Mouse (Mus musculus): ENCODE measurements at regions not wholly inside any gene's neighbourhood (a gene's known extent, or its start where the extent isn't known, plus 50 kb on each side); places are given as distances from the start of the nearest gene placed in this dataset.

GRCm38 (mm10) chr9:34143131-34143795, 342.4 kb upstream of the Kirrel3 start:
- DNase-seq (ENCODE audit: inconsistent age in 2 of 2, low spot score in 1 of 2) = no peak

GRCm38 (mm10) chr9:34155240-34156019, 330.3 kb upstream of the Kirrel3 start:
- DNase-seq (ENCODE audit: inconsistent age in 2 of 2, low spot score in 1 of 2) = no peak

- DNase-seq (ENCODE audit: inconsistent age in 2 of 2, low spot score in 1 of 2) = no peak
Observed at GRCm38 (mm10) chr9:34156581-34156980, 329.1 kb upstream of the Kirrel3 start.

DNA sequence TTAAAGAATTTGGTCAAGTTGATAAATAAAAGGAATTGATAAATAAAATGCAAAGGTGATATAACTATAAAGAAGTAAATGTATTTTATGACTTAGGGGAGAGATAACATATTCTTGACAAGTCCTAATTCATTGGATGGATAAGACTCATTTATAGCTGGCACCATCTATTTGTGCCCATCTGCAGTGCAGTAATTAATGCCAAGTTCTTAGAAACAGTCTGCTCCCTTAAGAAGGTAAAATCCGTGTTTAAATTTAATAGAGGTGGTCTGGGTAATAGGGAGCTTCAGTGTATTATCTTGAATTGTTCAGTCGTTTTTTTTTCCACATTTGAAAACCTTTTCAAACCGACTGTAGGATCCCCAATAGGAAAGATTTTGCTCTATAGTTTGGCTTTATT, 324.6 kb upstream of the Kirrel3 start:
- DNase-seq (ENCODE audit: inconsistent age in 2 of 2, low spot score in 1 of 2) = no peak

DNA sequence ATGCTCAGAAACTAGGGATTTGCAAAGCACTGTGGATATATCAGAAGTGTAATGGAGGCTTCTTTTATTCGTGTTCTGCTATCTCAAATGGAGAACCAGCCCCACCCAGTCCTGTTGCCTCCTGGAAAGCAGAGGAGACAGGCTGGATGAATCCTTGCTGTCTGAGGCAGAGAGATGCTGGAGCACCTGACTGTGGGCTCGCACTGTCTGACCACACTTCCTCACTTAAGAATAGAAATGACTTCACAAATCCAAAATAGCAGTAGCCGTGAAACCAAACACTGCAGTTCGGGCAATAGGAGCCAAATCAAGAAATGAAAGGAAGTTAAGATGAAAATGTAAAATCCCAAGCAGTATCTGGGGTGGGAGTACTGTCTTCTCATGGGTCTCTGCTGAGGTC, 299.4 kb upstream of the Kirrel3 start:
- no peak for DNase-seq (ENCODE audit: inconsistent age in 2 of 2, low spot score in 1 of 2)

DNA sequence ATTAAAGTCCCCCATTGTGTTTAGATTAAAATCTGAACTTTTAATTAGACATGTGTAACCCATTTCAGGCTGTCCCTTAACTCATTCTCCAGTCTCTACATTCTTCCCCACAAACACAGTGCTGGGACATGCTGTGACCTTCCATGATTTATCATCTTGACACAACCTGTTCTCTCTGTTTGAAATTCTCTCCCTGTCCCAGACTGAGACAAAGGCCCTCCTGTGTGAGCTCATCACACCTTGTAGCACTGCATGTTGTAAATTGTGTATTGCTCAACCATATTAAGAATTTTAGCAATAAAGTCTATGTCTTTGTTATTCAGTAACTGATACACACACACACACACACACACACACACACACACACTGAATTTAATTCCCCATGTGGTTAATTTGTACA, 293.2 kb upstream of the Kirrel3 start:
- DNase-seq (ENCODE audit: inconsistent age in 2 of 2, low spot score in 1 of 2) = peak in 1 of 2 experiments; percentile 22

GRCm38 (mm10) chr9:34202122-34202941, 283.4 kb upstream of the Kirrel3 start:
- DNase-seq (ENCODE audit: inconsistent age in 2 of 2, low spot score in 1 of 2) = peak; percentile 20 to 46

DNA sequence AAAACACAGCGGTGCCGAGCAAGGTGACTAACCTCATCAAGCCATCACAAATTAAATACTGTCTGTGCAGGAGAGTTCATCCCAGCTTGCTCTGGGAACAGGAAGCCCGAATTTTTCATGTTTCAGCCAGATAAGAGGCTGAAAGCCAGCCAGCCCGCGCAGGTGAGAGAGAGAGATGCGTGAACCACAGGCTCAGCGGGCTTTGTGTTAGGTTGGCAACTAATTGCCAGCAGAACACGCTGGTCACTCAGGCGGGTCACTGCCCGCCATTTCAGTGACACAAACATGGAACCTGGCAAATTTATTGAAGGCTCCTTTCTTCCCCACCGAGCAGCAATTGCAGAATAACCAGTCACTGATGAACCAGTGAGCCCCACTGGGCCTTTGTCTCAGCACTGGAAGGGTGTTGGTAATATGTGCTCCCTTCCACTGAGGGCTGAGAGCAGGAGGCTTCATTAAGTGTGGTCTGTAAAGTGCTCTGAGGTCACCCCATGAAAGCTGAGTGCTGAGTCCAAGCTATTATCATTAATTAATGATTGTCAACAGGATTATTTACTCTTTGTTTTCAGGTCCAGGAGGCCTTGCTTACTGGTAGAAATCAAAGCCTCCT, 282.6 kb upstream of the Kirrel3 start:
- no peak for DNase-seq (ENCODE audit: inconsistent age in 2 of 2, low spot score in 1 of 2)

GRCm38 (mm10) chr9:34203624-34204365, 281.9 kb upstream of the Kirrel3 start:
- DNase-seq (ENCODE audit: inconsistent age in 2 of 2, low spot score in 1 of 2) = no peak

DNA sequence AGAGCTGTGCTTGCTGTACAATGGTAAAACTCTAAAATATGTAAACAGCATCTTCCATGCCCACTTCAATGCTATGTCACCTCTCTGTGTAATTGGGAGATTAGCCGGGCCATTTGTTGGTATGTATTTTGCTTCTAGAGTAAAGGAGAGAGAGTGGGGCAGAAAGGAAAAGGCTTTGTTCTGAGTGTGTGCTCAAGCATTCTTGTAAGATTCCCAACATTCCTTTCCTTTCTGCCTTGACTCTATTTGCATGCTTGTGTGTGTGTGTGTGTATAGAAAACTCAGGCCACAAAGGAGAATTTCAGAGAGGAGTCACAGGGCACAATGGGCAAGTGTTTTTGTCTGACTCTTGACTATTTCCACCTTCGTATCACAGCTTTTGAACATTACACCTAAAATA, 281.2 kb upstream of the Kirrel3 start:
- DNase-seq (ENCODE audit: inconsistent age in 2 of 2, low spot score in 1 of 2) = no peak

- peak; percentile 14 to 73 for DNase-seq (ENCODE audit: inconsistent age in 2 of 2, low spot score in 1 of 2)
Observed at GRCm38 (mm10) chr9:34231561-34231960, 254.1 kb upstream of the Kirrel3 start.

DNA sequence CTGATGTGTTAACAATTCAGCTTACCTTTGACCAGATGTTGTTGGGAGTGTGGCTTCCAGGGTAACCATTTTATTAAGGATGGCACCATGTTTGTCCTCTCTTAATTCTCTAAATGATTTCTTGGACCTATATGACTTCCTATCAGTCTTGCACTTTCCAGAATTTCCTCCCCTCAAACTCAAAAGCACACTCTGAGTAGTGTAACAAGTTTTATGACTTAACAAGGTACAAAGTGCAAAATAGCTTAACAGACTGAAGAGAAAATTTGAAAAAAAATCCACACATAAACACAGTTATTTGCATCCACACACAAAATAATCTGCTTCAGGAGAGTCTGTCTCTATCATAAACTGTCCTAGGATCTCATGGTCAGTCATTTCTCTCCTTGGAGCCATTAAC, 251.0 kb upstream of the Kirrel3 start:
- no peak for DNase-seq (ENCODE audit: inconsistent age in 2 of 2, low spot score in 1 of 2)

DNA sequence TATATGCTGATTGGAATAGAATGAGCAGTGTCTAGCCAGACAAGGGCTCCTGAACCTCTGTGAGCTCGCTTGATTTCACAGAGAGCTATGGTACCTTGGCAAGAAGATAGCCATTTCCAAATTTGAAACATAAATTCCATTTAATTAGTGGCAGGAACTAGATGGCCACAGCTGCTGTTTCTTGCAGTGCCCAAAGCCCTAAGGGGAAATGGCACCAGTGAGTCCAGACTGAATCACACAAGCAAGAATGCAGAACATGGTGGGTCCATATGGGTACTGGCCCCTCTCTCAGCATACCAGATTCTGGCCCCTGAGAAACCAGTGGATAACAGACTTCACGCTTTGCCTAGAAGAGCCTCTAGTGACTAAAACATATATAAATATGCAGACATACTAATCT, 246.2 kb upstream of the Kirrel3 start:
- DNase-seq (ENCODE audit: inconsistent age in 2 of 2, low spot score in 1 of 2) = no peak

- DNase-seq (ENCODE audit: inconsistent age in 2 of 2, low spot score in 1 of 2) = no peak
Observed at GRCm38 (mm10) chr9:34243674-34244073, 242.0 kb upstream of the Kirrel3 start.

DNA sequence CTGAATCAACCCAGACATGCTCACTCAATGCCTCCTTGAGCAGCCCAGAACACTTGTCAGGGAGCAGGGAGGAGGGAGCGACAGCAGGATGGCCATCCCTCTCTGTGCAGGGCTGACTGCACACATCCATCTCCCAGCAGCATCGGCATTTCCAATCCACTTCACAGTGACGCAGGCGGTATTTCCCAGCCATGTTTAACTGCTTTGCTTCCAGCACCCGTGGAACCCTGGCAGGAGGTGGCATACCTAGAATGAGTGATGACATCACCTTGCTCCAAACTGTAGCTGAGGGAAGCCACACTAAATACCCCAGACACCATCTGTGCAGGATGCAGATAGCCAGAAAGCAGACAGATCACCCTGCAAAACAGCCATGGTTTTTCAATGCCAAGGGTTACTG, 241.1 kb upstream of the Kirrel3 start:
- no peak for DNase-seq (ENCODE audit: inconsistent age in 2 of 2, low spot score in 1 of 2)

- no peak for DNase-seq (ENCODE audit: inconsistent age in 2 of 2, low spot score in 1 of 2)
Observed at GRCm38 (mm10) chr9:34252796-34253195, 232.9 kb upstream of the Kirrel3 start.

GRCm38 (mm10) chr9:34258492-34258891, 227.2 kb upstream of the Kirrel3 start:
- no peak for DNase-seq (ENCODE audit: inconsistent age in 2 of 2, low spot score in 1 of 2)

GRCm38 (mm10) chr9:34278068-34278467, 207.6 kb upstream of the Kirrel3 start:
- DNase-seq (ENCODE audit: inconsistent age in 2 of 2, low spot score in 1 of 2) = peak in 1 of 2 experiments; percentile 24

DNA sequence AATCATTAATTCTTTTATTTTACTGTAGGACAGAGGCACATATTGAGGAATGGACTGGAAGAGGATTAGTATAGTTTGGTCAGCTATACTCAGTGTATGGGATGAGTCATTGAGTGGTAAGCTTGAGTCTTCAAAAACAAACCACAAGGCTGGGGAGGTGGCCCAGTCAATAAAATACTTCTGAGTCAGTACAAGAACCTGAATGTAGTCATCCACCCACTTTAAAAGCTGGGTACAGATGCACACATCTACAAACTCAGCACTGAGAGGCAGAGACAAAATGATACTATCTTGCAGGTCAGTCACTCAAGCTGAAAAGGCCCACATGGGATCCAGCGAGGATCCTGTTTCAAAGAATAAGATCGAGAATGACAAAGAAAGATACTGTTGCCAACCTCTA, 206.3 kb upstream of the Kirrel3 start:
- no peak for DNase-seq (ENCODE audit: inconsistent age in 2 of 2, low spot score in 1 of 2)

DNA sequence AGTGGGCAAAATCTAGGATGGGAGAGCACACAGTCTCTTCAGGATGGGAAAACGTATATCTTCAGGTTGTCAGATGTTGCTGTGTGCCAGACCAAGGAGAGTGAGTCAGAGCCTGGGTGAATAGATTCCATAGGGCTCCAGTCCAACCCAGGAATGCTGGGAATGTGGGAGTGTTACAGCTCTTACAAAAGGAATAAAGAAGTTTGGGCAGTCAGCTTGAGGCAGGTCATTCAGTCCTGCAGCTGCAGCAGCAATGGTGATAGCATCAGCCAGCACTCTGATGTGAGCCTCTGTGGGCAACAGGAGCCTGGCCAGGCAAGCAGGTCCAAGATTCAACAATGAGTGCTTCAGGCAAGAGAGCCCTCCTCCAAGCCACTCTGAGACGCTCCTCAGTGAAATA, 205.8 kb upstream of the Kirrel3 start:
- peak; percentile 2 to 22 for DNase-seq (ENCODE audit: inconsistent age in 2 of 2, low spot score in 1 of 2)
